Mouse (Mus musculus): ENCODE measurements around the gene Kif2b.

Kif2b gene

GRCm38 (mm10) chr11:91577317-91577716 is at the start of gene Kif2b:
Gene Kif2b (minus strand): TSS chr11:91577558.
- DNase-seq (ENCODE audit: low spot score in 2 of 2) = no peak

- DNase-seq (ENCODE audit: low spot score in 2 of 2) = no peak
Observed at GRCm38 (mm10) chr11:91593088-91593487, 15.7 kb upstream of the Kif2b start.

- no peak for DNase-seq (ENCODE audit: low spot score in 2 of 2)
Observed at GRCm38 (mm10) chr11:91576856-91577255, 502 bp downstream of the Kif2b start.

DNA sequence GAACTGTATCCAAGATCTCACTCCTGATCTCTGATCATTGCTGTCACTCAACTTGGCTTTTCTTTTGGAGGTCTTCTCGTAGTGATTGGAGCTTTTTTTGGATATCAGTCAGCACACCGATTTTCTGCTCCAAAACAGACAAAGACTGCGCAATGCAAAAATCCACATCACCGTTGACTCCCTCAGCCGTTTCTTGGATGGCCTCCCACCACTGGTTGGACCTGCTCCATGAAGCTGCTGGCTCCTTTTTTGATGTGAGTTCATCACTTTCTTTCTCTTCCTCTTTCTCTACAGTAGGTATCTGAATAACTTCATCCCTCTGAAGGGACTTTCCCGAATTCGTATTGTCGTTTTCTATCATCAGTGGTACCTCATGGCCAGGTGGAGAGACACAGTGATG is 2.0 kb downstream of the Kif2b start:
- DNase-seq (ENCODE audit: low spot score in 2 of 2) = no peak

DNA sequence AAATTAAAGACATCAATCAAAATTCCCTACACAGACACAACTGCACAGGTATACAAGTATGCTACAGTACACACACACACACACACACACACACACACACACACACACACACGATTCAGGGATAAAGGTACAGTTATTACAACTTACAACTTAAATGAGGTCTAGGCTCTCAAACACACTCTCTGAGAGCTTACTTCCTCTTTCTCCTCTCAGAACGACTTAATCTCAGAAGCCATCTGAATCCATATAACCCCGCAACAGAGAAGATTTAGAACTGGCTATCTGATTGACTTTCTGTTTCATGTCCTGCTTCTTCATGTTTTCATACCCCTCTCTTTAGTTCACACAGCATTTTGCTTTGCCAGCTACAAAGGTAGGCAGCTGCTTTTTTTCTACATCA is 2.9 kb downstream of the Kif2b start:
- no peak for DNase-seq (ENCODE audit: low spot score in 2 of 2)

DNA sequence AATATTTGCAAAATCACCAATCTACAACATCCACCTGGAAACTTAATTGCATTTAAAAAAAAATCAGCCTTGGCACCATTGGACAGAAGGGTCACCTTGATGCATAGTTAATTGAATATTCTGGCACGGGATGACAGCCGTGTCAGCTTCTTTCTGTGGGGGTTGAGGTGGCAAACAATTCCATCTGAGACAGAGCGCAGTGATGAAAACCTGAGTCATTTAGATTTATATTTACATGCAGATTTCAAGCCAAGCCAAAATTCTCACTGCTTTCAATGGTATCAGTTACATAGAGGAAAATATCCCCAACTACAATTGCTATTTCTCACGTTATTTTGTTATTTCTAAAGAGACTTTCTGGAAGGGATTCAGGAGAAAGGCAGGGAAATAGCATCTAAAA is 46.6 kb downstream of the Kif2b start:
- DNase-seq (ENCODE audit: low spot score in 2 of 2) = no peak

All from urinary bladder, postnatal 4 days (tissue).